20 mouse cellular contexts compared by ENCODE assay signal in the genomic region with DNA sequence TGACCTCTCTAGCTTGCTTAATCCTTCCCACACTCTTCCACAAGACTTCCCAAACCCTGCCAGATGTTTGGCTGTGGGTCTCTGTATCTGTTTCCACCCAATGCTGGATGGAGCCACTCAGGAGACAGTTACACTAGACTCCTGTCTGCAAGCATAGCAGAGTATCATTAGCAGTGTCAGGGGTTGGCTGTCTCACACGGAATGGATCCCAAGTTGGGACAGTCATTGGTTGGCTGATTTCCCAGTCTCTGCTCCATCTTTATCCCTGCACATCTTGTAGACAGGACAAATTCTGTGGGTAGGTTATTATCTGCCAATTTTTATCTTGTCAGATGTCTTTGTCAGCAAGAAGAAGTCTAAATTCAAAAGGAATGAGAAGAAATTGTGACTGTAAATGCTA. TPM values are rescaled to one million over a fixed set of nuclear protein-coding genes. Genes with fewer than 3 reads are reported as not detected.
"Had no signal": no experiment of that assay in that cellular context is flagged by ENCODE, and none has a peak within 500 bp of the region (broad histone marks: within the 10 kb centered on the region; RNA-seq: fewer than 3 reads in every experiment).

No protein-coding gene starts in this region.

- H3K4me3 ChIP-seq: lung, embryonic 15.5 days; myocyte; neural tube, embryonic 13.5 days; neural tube, embryonic 15.5 days had no signal

- H3K4me2 ChIP-seq: lung, embryonic 15.5 days; midbrain, embryonic 11.5 days; neural tube, embryonic 13.5 days; neural tube, embryonic 15.5 days had no signal

- H3K9me3 ChIP-seq: lung, embryonic 15.5 days; neural tube, embryonic 13.5 days; neural tube, embryonic 15.5 days had no signal

- DNase-seq: lung, adult 18-20 months; lung, postnatal 14 days; lung, postnatal 4 days; midbrain, embryonic 14.5 days; retina, postnatal 1 day; right cerebral cortex, adult 18-20 months; right cerebral cortex, postnatal 25 days; right cerebral cortex, postnatal 4 days; spleen, adult 18-20 months; thymus, adult 18-20 months; thymus, postnatal 14 days; thymus, postnatal 36 days had no signal

- H3K9ac ChIP-seq: lung, embryonic 15.5 days; neural tube, embryonic 13.5 days; neural tube, embryonic 15.5 days had no signal

- H3K27ac ChIP-seq: lung, embryonic 15.5 days; neural tube, embryonic 13.5 days; neural tube, embryonic 15.5 days had no signal

- H3K27me3 ChIP-seq: lung, embryonic 15.5 days; neural tube, embryonic 13.5 days; neural tube, embryonic 15.5 days had no signal

- ATAC-seq: lung, postnatal 0 days; midbrain, embryonic 16.5 days had no signal

- H3K4me1 ChIP-seq: lung, embryonic 15.5 days; neural tube, embryonic 15.5 days had no signal

- H3K36me3 ChIP-seq: lung, embryonic 15.5 days; neural tube, embryonic 13.5 days; neural tube, embryonic 15.5 days had no signal

RNA-seq across cellular contexts. Expression of gene Vit, which starts 4.4 kb away (rescaled TPM):
- total RNA-seq: megakaryocyte, adult 5-6 weeks had no signal
- polyA plus RNA-seq: myocyte had no signal
